Mouse (Mus musculus) myocyte (in vitro differentiated cells): ENCODE data around the gene Ube2d1.

Source experiments
- CEBPB ChIP-seq: IDR thresholded peaks from 2 replicates; pipeline ENCODE4 v1.6.1; 2011; ENCODE audit warnings: mild to moderate bottlenecking, moderate library complexity; ENCODE audit not compliant: poor library complexity, insufficient read depth, severe bottlenecking
- E2F4 ChIP-seq: IDR thresholded peaks from one replicate; pipeline ENCODE4 v1.6.1; 2011; ENCODE audit warnings: mild to moderate bottlenecking, control low read depth, moderate library complexity; ENCODE audit not compliant: insufficient read depth
- MAX ChIP-seq: IDR thresholded peaks from one replicate; pipeline ENCODE4 v1.6.1; 2011; ENCODE audit warnings: low read depth, mild to moderate bottlenecking, control low read depth
- POLR2A ChIP-seq: IDR thresholded peaks from one replicate; pipeline ENCODE4 v1.6.1; 2011; ENCODE audit warnings: low read depth, mild to moderate bottlenecking, control low read depth, moderate library complexity; ENCODE audit not compliant: insufficient read length
- POLR2AphosphoS2 ChIP-seq: IDR thresholded peaks from one replicate; pipeline ENCODE4 v1.6.1; 2011; ENCODE audit warnings: low read depth, control low read depth; ENCODE audit not compliant: insufficient read length
- SRF ChIP-seq: IDR thresholded peaks from one replicate; pipeline ENCODE4 v1.6.1; 2011; ENCODE audit warnings: low read depth; ENCODE audit not compliant: control insufficient read depth, insufficient read length
- TCF12 ChIP-seq: IDR thresholded peaks from one replicate; pipeline ENCODE4 v1.6.1; 2011; ENCODE audit warnings: mild to moderate bottlenecking, control low read depth; ENCODE audit not compliant: poor library complexity, insufficient read depth, severe bottlenecking
- USF1 ChIP-seq: IDR thresholded peaks from one replicate; pipeline ENCODE4 v1.6.1; 2011; ENCODE audit warnings: low read depth, mild to moderate bottlenecking, control low read depth, moderate library complexity

DNA sequence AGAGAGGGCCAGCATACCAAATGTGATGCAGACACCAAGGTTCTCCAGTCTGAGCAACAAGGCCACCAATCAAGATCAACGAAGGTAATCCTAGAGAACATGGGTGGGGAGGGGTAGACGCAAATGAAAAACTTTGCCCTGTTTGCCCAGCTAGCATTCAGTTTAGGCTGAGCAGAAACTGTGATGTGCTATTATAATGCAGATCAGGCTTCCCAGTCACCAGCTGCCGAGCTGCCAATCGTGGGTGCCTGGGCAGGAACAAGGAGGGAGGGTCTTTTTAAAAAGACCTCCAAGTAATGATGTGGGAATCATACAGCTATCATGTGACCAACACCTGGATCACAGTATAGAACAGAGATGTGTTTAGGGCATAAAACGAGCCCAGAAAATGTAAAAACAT is 62.0 kb downstream of the Ube2d1 start:
- no peak for TF ChIP-seq MAX
- TF ChIP-seq POLR2AphosphoS2, result no peak
- no peak for TF ChIP-seq E2F4
- TF ChIP-seq SRF, result no peak
- TF ChIP-seq POLR2A, result no peak
- TF ChIP-seq TCF12, result no peak
- TF ChIP-seq CEBPB, result no peak
- no peak for TF ChIP-seq USF1
